Mouse (Mus musculus) mature B cell (primary cell): ENCODE data around the gene Zfp169.
"Not testable (repeated sequence)": the region's sequence is repeated elsewhere in the genome, so short reads cannot be mapped to it uniquely, and the experiment has no call there.

Source experiments
- in situ Hi-C: fragments of 300-500 bp; cut with MboI; formaldehyde crosslinking; loops from 2 replicates; pipeline ENCODE4 v1.14.3; 2019

Zfp169 gene

DNA sequence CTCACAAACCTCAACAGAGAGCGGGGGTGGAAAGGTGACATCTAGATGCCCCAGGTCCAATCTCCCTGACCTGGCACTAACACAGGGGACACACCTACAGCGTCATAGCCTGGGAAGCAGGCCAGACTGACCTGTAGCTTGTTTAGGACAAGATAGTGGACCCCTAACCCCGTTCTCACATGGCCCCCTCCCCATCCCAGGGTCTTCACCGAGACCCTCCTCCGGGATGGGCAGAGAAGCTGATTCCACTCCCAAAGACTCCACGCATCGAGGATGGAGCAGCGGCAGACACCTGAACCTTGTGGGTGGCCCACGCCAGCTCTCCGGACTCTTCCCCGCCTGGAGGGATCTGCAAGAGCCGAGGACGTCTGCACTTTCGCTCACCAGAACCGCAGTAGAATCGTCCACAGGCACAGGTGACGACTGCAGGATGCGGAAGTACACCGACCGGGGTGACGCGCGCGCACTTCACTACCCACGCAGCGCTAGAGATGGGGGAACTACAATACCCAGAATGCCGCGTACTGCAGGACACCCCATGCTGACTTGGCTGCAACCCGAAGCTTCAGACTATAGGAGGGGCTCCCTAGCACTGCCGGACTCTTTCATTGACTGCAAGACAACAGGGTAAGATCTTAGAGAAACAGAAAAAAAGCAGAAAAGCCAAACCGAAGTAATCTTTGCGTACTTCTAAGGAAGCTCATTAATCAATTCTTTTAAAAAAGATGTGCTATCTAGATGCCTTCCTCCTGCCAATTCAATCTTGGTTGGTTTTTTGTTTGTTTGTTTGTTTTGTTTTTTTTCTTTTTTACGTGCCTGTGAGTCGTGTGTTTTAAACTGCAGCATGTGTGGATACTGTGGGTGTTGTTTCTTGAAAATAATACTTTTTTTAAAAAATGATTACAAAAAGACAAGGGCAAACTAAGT, at the start of gene Zfp169, which contains the start of gene A830005F24Rik:
Zfp169 (minus strand) TSS at position 449 of the 927 bp plus-strand sequence.
A830005F24Rik (plus strand) TSS at position 568 of the 927 bp plus-strand sequence.
- in situ Hi-C loops, result no loop called here

DNA sequence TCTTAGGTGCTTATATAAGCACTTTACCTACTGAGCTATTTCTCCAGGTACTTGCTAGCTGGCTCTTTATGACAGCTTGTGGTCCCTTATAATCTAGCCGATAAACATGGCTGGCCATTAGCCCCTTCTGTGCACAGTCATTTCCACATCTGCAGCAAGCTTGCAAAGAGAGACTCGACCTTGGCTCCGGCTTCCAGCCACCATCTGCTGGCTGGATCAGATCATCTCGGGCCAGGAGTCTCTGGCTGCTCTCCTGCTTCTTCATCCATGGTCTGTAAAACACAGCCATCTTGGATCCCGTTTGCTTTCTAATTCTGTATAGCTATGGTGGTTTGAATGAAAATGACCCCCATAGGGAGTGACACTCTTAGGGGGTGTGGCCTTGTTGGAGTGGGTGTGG, 49.1 kb upstream of the Zfp169 start:
- in situ Hi-C loops, result no loop called here

DNA sequence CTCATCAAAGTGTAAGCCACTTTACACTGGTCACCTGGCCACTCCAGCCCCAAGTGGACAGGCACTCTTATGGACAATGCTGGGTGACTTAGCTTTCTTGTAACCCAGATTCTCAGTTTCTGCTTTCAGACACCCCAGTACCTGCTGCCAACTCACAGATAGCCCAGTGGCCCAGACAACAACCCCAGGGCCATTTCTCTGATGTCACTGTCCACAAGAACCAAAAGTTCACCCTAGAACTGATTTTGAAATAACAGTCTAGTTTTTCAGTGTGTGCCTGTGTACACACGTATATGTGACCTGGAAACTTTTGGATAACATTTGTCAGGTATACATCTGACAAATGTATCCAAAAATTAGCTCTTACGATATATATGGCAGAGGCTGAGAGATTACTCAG, 48.2 kb upstream of the Zfp169 start:
- in situ Hi-C loops, result no loop called here

DNA sequence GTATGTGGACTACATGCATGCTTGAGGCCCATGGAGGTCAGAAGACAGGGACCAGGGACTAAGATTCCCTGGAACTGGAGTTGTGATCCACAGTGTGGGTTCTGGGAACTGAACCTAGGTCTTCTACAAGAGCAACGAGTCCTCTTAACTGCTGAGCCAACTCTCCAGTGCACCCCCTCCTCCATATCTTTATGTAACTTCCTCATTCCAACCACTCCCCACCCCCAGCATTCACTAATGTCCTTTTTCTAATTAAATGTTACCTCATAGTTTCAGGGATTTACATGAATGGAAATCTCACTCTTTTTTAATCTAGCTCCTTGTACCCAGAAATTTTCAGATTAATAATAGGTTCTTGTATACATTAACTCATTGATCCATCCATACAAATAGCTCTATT, 42.7 kb upstream of the Zfp169 start:
- in situ Hi-C loops, result no loop called here

DNA sequence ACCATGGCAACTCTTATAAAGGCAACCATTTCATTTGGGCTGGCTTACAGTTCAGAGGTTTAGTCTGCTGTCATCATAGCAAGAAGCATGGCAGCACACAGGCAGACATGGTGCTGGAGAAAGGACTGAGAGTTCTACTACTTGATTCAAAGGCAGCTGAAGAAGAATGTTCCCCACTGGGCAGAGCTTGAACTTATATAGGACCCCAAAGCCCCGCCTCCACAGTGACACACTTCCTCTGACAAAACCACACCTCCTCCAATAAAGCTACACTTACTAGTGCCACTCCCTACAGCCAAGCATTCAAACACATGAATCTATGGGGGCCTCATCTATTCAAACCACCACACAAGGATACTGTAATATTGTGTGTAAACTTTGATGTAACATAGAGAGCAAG, 41.3 kb upstream of the Zfp169 start:
- in situ Hi-C loops, result no loop called here

DNA sequence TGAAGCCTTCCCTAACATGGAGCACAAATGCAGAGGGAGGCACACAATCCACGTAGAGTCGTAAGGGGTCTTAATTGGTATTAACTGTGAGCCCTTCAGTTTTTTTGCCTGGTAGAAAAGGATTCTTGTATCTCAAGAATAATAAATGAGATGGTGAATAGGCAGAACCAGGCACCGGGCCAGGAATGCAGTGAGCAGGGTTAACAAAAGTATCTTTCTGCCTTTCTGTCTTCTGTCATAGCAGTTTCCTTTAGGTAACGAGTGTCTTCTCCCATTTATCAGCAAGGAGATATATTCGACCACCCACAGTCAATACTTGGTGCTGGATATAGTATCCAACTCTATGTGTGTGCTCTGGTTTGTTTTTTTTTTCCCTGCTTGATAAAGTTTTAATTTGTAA, 40.3 kb upstream of the Zfp169 start:
- in situ Hi-C loops, result no loop called here

DNA sequence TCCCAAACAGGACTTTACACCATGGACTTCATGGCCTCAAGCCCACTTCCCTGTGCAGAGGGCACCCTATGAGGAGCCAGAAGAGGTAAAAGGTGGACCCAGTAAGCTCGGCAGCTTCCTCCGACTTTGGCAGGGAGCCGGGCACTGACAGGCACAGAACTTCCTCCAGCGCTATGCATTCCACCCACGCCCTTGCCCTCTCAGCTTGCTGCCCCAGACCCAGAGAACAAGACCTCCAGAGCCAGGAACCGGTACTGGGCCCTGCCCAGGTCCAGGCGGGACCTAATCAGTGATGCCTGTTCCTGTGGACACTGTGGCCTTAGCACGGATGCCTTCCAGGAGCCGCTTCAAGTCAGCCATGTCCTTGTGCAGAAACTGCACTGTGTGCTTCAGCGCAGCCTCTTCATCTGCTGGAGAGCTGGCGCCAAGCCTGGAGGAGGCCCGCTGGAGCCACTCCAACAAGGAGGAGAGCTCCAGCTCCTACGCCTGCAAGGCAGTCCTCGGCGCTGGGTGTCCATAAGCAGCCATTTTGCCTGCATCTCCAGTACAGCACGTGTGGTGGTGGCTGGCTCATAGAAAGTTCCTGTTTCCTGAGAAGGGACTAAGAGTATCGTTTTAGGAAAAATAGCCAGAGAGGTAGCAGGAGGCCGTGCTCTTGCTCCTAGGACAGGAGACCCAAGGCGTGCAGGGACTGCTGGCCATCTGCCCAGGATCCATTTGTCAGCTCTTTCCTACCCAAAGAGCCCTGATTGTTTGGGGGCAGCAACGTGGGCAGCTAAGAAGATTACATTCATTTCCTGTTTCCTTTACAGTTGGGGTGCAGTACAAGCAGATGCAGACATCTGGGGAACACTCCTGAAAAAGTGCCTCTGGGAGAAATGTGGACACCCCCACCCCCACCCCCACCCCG, 39.2 kb upstream of the Zfp169 start:
- in situ Hi-C loops, result no loop called here

DNA sequence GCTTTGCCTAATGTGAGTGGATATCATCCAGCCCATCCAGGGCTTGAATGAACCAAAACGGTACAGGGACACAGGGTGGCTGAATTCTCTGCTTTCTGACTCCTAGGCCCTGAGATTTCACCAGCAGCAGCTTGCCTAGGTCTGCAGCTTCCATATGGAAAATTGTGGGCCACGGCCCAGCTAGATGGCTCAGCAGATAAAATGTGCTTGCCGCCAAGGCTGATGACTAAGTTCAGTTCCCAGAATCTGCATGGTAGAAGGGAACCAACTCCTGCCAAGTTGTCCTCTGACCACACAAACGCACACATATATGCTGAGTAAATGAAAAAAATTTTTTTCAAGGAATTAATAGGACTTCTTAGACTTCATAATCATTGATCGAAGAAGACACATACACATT, 35.0 kb upstream of the Zfp169 start:
- in situ Hi-C loops, result no loop called here

DNA sequence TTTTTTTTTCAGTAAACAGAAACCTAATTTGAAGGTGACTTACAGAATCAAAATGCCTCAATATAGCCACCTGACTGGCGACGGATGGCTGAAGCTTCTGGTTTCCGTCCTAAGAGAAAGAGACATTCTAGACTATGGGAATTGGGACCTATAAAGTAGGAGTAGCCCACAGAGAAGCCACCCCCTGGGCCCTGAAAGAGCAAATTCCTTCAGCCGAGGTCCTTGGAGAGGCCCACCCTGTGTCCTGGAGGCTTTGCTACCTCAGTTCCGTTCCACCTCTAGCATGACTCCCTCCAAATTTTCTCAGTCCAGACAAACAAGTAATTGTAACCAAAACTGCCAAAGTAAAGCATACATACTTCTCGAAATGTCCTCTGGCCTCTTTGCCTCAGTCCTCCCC, 34.4 kb upstream of the Zfp169 start:
- in situ Hi-C loops, result no loop called here

DNA sequence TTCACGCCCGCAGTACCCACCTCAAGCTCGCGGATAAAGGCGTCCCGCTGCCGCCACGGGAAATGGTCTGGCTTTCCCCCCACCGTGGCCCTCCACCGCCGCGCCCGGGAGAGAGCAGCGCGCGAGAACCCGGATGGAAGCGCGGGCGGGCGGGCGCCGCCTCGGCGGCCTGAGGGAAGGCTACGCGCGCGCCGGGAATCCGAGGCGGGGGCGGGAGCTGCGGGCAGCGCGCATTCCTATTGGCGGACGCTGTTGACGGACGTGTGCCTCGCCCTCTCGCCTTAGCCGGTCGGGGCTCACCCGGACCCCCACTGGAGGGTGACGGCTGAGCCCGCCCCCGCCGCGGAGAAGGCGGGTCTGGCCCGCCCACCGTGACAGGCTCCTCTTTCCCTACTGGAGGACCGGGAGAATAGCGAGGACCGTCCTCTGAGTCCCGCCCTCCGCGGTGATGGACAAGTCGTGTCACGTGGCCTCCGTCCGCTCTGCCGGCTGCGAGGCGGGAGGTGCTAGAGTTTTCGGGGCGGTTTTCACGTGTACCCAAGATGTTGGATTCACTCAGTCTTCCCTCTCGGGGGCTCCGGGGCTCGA, 33.2 kb upstream of the Zfp169 start:
- in situ Hi-C loops, result no loop called here

DNA sequence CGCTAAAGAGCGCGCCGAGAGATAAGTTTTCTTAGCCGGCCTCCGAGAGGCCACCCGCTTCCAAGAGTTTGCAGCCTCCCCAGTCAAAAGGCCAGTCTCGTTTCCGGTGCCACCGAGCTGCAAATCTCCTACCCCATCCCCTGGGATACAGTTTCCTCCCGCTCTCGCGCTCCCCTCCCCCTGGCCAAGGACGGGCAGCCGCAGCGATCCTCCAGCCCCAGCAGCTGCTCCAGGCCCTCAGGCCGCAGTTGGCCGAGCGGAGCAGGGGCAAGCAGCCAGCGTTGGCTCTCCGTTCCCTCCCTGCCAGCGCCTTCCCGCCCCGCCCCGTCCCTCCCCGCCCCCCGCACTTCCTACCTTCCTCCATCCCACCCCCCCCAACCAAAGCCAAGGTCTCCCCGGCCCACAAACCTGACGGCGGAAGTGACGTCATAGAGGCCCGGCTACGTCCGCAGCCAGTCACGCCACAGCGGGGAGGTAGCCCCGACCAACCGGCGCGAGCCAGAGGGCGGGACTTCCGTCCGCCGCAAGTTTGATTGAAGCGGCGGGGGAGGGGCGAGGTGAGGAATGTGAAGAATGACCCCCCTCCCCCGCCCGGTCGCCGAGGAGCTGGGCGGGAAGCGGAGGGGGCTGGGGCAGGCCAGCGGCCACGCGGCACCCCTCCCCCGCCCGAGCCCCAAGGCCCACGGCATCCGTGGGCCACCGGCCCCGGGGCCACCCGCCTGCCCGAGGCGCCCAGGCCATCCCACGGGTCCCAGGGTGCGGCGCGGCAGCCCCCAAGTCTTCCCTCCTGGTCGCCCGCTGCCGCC, 32.4 kb upstream of the Zfp169 start:
- in situ Hi-C loops, result no loop called here

DNA sequence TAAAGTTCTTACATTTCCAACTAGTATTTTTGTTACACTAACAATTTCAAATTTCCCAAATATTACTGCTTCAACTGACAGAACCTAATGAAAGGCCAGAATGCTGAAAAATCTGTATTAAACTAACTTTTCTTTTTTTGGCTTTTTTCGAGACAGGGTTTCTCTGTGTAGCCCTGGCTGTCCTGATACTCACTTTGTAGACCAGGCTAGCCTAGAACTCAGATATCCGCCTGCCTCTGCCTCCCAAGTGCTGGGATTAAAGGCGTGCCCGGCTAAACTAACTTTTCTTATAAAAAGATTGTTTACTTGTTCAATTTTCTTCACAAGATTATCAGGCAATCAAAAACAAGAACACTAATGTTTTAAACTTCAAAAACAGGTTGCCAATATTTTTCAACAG, 31.6 kb upstream of the Zfp169 start:
- in situ Hi-C loops, result no loop called here

DNA sequence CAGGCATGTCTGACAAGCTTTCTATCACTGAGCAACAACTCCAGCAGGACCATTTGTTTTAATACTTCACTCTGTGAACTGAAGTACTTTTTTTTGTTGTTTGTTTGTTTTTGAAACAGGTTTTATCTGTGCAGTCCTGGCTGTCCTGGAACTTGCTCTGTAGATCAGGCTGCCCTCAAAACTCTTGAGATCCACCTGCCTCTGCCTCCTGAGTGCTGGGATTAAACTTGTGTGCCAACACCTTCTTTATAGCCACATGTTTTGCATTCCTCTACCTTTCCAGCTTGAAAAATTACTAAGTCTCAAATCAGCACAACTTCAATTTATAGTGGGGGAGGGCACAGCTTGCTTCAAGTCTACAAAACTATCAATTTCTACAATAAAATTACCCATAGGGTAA, 31.1 kb upstream of the Zfp169 start:
- in situ Hi-C loops, result no loop called here

DNA sequence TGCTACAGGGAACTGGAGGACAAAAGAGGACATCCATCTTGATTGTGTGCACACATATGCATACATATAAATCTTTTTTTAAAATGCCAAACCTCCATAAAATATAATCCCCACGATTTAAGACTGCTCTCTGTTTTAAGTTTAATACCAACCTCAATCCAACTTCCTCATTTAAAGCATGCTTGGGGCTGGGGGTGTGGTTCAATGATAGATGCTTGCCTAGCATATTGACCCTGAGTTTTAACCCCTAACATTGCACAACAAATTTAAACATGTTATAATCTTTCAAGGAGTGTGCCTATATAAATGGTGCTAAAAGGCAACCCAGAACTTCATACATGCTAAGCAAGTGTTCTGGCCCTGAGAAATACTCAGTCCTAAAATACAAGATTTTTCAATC, 27.2 kb upstream of the Zfp169 start:
- in situ Hi-C loops, result no loop called here

DNA sequence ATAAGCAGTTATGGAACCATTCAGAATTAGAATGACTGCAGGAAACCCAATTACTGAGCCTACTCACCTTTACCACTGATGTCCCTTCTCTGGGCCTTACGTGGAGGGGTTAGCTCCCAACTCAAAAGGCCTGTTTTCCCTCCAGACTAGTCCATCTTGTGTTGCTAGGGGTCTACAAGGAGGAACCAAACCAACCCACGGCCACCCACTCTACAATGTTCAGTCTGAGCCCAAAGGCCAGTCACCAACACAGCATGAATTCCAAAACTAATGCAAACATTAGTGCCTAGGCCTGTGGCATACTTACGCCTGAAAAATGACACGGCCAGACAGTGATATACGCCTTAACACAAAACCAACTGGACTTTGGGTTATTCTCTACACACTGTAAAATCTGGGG, 20.2 kb upstream of the Zfp169 start:
- in situ Hi-C loops, result no loop called here

DNA sequence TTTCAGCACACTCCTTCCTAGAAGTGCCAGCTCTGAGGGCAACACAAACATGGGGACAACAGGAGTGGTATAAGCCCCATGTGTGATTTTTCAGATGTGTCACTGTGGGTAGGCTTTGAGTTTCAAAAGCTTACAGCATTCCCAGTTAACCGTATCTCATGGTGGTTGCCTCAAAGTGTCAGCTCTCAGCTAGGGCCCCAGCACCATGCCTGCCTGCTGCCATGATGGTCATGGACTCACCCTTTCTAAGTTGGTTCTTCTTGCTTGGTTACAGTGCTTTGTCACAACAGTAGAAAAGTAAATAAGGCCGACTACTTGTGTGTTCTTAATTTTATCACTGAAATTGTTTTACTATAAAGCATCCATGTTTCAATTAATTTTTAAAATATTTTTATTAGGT, 18.2 kb upstream of the Zfp169 start:
- in situ Hi-C loops, result no loop called here

DNA sequence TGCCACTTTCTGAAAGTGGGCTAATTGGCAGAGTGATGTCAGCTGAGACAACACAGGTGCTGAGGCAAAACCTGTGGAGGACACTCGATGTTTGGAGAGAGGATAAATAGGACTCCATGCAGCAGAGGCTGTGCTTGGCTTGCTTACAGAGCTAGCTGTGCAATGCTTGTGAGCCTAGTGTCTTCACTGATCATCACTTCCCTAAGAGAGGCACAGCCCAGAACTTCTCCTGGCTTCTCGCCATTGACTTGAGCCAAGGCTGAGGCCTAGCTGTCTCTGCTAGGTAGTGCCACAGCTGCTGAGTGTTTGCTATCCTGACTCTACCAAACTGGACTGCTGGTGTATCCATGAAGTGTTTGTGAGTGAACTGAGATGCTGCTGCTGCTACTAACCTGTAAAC, 17.4 kb upstream of the Zfp169 start:
- in situ Hi-C loops, result no loop called here

DNA sequence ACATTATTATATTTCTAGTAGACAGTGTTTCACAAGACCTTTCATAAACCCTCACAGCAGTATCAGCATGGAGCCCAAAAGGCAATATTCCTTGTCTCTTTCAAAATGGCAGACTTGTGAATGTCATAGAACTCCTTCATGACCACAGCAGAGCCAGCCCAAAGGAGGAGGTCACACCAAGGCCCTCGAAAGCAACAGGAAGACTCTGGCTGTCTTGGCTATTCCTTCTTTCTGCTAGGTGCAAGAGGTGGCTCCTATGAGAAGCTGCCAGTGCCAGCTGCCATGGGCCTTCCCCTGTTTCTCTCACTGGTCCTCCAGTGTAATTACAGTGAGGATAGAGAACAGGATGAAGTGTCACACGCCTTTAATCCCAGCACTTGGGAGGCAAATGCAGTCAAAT, 15.8 kb upstream of the Zfp169 start:
- in situ Hi-C loops, result loop anchor here (5.0 kb wide), 1 partner anchor 108 kb away; no protein-coding TSS in a partner anchor

DNA sequence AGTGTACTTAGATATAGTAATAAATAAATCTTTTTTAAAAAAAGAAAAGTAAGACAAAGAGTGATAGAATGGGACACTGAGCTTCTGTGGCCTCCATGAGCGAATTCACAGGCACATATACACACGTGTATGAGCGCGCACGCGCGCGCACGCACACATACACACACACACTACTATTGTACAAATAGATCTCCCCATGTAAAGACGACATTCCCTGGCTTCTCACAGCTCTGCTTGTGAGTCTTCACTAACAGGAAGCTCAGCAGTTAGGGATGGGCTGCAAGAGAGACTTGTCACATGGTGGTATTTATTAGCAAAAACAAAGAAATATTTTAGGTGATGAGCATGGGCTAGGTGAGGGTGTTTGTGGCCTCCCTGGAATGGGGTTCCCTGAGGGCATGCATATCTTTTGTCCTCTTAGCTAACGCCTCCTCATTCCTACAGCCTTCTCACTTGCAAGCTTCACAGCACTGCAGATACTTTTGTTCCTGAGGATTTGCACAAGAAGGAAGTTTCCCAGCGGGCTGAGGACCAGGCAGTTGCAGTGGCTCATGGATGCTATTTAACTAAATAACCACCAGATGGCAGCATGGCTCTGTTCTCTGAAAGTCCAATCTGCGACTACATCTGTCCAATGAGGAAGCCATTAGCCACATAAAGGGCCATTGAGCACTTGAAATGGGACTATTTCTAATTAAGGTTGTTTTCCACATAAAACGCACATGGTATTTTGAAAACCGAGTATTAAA, 15.0 kb upstream of the Zfp169 start:
- in situ Hi-C loops, result loop anchor here (5.0 kb wide), 1 partner anchor 109 kb away; no protein-coding TSS in a partner anchor

DNA sequence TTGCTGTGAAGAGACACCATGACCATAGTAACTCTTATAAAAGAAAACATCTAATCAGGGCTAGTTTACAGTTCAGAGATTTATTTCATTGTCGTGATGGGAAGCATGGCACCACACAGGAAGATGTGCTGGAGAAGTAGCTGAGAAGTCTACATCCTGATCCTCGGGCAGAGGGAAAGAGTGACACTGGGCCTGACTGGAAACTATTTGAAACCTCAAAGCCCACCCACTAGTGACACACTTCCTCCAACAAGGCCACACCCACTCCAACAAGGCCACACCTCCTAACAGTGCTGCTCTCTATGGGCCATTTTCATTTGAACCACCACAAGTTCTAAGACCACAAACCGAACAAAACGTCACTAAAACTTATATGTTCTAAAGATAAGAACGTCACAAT, 12.5 kb upstream of the Zfp169 start:
- in situ Hi-C loops, result loop anchor here (5.0 kb wide), 1 partner anchor 112 kb away; no protein-coding TSS in a partner anchor

DNA sequence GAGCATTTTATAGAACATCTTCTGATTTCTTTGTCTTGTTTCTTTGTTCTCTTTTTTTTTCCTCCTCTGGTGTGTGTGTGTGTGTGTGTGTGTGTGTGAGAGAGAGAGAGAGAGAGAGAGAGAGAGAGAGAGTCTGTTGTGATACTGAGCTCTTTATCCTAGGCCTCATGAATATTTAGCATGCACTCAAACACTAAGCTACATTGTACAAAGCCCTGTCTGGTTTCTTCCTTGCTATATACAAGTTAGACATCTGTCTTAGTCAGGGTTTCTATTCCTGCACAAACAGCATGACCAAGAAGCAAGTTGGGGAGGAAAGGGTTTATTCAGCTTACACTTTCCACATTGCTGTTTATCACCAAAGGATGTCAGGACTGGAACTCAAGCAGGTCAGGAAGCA, 5.9 kb upstream of the Zfp169 start:
- in situ Hi-C loops, result not testable (repeated sequence)
